Mouse (Mus musculus) intestine, embryonic 14.5 days (tissue): ENCODE data around the gene Epha3. TPM values are rescaled to one million over a fixed set of nuclear protein-coding genes. Genes with fewer than 3 reads are reported as not detected.

Source experiments
- ATAC-seq: fragments of 200-750 bp; cut with Nextera tagmentation; replicated peaks from 2 replicates; pipeline ENCODE4 v1.8.0; 2017; ENCODE audit warnings: low read depth, moderate number of reproducible peaks, moderate TSS enrichment, moderate library complexity; ENCODE audit not compliant: low FRiP score, low TSS enrichment
- DNase-seq: peaks from one replicate; pipeline ENCODE4 v3.0.0-alpha.2; 2018; ENCODE audit warnings: low spot score
- H3K27ac ChIP-seq: fragments of 300-500 bp; sonication (generic); 2 replicates; pipeline ENCODE4 v1.5.1; 2014; ENCODE audit warnings: low read depth, mild to moderate bottlenecking, control low read depth
- H3K27me3 ChIP-seq: fragments of 300-500 bp; sonication (generic); replicated peaks from 2 replicates; pipeline ENCODE4 v1.6.1; 2014; ENCODE audit warnings: low read length, control low read depth; ENCODE audit not compliant: control insufficient read depth, insufficient read depth
- H3K36me3 ChIP-seq: fragments of 300-500 bp; sonication (generic); 2 replicates; pipeline ENCODE4 v1.6.1; 2014; ENCODE audit warnings: low read length, control low read depth; ENCODE audit not compliant: control insufficient read depth, insufficient read depth
- H3K4me1 ChIP-seq: fragments of 300-500 bp; sonication (generic); replicated peaks from 2 replicates; pipeline ENCODE4 v1.6.1; 2014; ENCODE audit warnings: low read length, control low read depth, mixed read lengths; ENCODE audit not compliant: control insufficient read depth, insufficient read depth
- H3K4me2 ChIP-seq: fragments of 300-500 bp; sonication (generic); 2 replicates; pipeline ENCODE4 v1.6.1; 2014; ENCODE audit warnings: low read length
- H3K4me3 ChIP-seq: fragments of 300-500 bp; sonication (generic); 2 replicates; pipeline ENCODE4 v1.5.1; 2014; ENCODE audit warnings: low read depth, low read length, control low read depth, mixed read lengths
- H3K9ac ChIP-seq: fragments of 300-500 bp; sonication (generic); 2 replicates; pipeline ENCODE4 v1.6.1; 2014; ENCODE audit warnings: mild to moderate bottlenecking, low read length
- H3K9me3 ChIP-seq: fragments of 300-500 bp; sonication (generic); 2 replicates; pipeline ENCODE4 v1.6.1; 2016; ENCODE audit warnings: low read length, control low read depth; ENCODE audit not compliant: control insufficient read depth
- WGBS: fragments of 180-500 bp; shearing (Covaris S2); extraction: QIAGEN DNeasy Blood & Tissue Kit; methylation state at CpG from one replicate; pipeline ENCODE4 v1.1.7; 2014; 5-methylcytosine and 5-hydroxymethylcytosine counted together
- polyA plus RNA-seq: library from polyadenylated mRNA; unstranded; fragments of >200 nt; fragmentation: Nextera tagmentation; extraction: Ambion mirVana; gene quantifications from 2 replicates; pipeline ENCODE4 v1.2.1, GENCODE M21; 2014

The Epha3 gene
- polyA plus RNA-seq, 1 experiment from 2014 or later, result 12.6 TPM

- H3K36me3 ChIP-seq, result no peaks in the 10 kb centered on the region
- WGBS, result 82% methylated on average over 1 of the region's 1 CpGs
- no peak overlapping the region for H3K27ac ChIP-seq
- ATAC-seq (no peak), DNase-seq (no peak)
- H3K9ac ChIP-seq, result no peak overlapping the region
- H3K4me1 ChIP-seq, result no peaks in the 10 kb centered on the region
- H3K9me3 ChIP-seq, result no peaks in the 10 kb centered on the region
- no peak overlapping the region for H3K4me2 ChIP-seq
- H3K4me3 ChIP-seq, result no peak overlapping the region
- no peaks in the 10 kb centered on the region for H3K27me3 ChIP-seq
Observed at GRCm38 (mm10) chr16:63719235-63719634, 144.7 kb downstream of the Epha3 start.

DNA sequence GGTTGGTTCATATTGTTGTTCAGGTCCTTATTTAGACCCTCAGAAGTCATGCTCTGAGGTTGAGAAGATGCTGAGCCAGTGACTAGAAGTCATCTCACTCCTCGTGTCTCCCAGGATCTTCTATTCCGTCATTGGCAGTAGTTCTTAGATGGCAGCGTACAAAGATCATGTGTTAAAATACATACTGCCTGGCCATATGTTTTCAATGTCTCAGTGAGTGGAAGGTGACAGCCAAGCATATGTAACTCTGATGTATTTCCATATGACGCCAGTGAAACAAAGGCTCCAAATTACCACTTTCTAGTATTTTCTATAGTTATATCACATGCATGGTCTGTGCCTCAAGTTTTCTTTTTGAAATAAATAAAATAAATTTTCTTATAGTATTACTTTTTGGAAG lies 146.7 kb downstream of the Epha3 start:
- Histone ChIP-seq H3K27ac (no peak overlapping the region), H3K27me3 (no peaks in the 10 kb centered on the region), H3K4me1 (no peaks in the 10 kb centered on the region), H3K9ac (no peak overlapping the region), H3K36me3 (no peaks in the 10 kb centered on the region), H3K4me3 (no peak overlapping the region), H3K9me3 (no peaks in the 10 kb centered on the region), H3K4me2 (no peak overlapping the region)
- WGBS, result 96% methylated on average over 4 of the region's 4 CpGs
- no peak for DNase-seq
- ATAC-seq, result no peak

DNA sequence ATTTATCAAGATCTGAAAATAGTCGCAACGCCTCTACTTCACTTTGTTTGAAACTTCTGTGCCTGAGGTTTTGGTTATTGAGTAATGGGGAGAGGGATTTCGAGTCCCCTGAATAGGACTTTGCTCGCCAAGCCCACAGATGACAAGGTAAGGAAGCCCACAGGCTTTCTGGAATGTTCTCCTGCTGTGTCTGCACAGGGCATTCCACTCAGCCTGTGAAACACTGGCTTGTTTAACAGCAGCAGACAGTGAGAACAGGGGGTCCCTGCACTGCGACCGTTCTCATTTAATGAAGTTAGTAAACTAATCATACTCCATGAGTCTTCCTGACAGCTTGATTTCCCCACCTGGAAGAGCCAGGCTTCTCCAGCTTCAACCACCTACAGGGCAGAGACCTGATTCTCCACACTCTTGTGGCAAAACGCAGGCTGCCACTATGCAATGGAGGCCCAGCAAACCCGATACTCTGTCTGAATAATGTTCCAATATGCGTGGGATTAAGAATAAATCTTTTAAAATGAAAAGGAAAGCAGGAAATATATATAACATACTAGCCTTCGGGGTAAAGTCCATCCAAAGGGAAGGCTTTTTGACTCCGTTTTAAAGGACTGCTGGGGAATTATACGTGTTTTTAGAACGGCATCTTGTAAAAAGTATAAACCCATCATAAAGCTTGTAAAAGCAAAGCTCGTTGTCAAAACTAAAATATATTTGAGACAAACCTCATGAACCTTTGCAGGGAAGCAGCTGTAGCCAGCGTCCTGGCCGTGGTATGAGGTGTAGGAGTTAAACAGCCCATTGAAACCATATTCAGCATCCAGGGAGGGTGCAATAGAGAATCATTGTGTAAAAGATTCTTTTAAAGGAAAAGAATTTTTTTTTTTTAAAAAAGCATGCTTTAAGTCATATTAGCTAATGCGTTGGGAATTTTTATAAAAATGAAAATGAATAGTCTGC lies 156.8 kb downstream of the Epha3 start:
- H3K4me3 ChIP-seq, result no peak overlapping the region
- WGBS, result 63% methylated on average over 17 of the region's 17 CpGs
- no peak overlapping the region for H3K4me2 ChIP-seq
- H3K9ac ChIP-seq, result no peak overlapping the region
- no peaks in the 10 kb centered on the region for H3K9me3 ChIP-seq
- no peak overlapping the region for H3K27ac ChIP-seq
- no peaks in the 10 kb centered on the region for H3K36me3 ChIP-seq
- H3K27me3 ChIP-seq, result no peaks in the 10 kb centered on the region
- ATAC-seq (no peak), DNase-seq (no peak)
- H3K4me1 ChIP-seq, result no peaks in the 10 kb centered on the region

- Histone ChIP-seq H3K9ac (no peak overlapping the region), H3K9me3 (no peaks in the 10 kb centered on the region), H3K27ac (no peak overlapping the region), H3K4me2 (no peak overlapping the region), H3K4me3 (no peak overlapping the region), H3K4me1 (no peaks in the 10 kb centered on the region), H3K36me3 (no peaks in the 10 kb centered on the region), H3K27me3 (no peaks in the 10 kb centered on the region)
- no peak for ATAC-seq
- DNase-seq, result no peak
- 51% methylated on average over 3 of the region's 3 CpGs for WGBS
Observed at GRCm38 (mm10) chr16:63689371-63689770, 174.6 kb downstream of the Epha3 start.

DNA sequence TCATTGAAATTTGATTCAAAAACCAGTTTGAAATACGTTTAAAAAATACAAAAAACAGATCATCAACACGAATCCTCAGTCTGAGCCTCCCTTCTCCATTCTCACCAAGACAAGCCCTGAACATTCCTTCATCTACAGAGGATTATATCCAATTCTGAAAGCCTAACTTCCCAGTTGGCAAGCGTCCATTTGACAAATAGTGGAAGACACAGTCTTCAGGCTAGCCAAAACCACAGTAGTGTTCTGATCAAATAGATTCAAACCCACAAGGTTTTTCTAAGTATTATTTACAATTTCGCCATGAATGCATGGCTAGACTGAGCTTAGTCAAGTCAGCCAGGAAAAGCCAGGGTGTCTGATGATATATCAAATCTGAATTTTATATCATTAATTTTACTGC lies 179.8 kb downstream of the Epha3 start:
- no peaks in the 10 kb centered on the region for H3K9me3 ChIP-seq
- no peaks in the 10 kb centered on the region for H3K4me1 ChIP-seq
- H3K4me2 ChIP-seq, result no peak overlapping the region
- DNase-seq, result no peak
- no peaks in the 10 kb centered on the region for H3K27me3 ChIP-seq
- 81% methylated on average over 4 of the region's 4 CpGs for WGBS
- H3K27ac ChIP-seq, result no peak overlapping the region
- H3K36me3 ChIP-seq, result no peaks in the 10 kb centered on the region
- H3K9ac ChIP-seq, result no peak overlapping the region
- no peak for ATAC-seq
- no peak overlapping the region for H3K4me3 ChIP-seq

GRCm38 (mm10) chr16:63674426-63674825 lies 189.5 kb downstream of the Epha3 start:
- Histone ChIP-seq H3K36me3 (no peaks in the 10 kb centered on the region), H3K9me3 (no peaks in the 10 kb centered on the region), H3K9ac (no peak overlapping the region), H3K4me1 (no peaks in the 10 kb centered on the region), H3K4me2 (no peak overlapping the region), H3K27ac (no peak overlapping the region), H3K27me3 (no peaks in the 10 kb centered on the region), H3K4me3 (no peak overlapping the region)
- WGBS, result 49% methylated on average over 1 of the region's 1 CpGs
- no peak for ATAC-seq
- DNase-seq, result no peak

- no peak overlapping the region for H3K9ac ChIP-seq
- H3K27me3 ChIP-seq, result no peaks in the 10 kb centered on the region
- 88% methylated on average over 9 of the region's 9 CpGs for WGBS
- no peaks in the 10 kb centered on the region for H3K36me3 ChIP-seq
- ATAC-seq (no peak), DNase-seq (no peak)
- H3K27ac ChIP-seq, result no peak overlapping the region
- H3K4me3 ChIP-seq, result no peak overlapping the region
- H3K4me1 ChIP-seq, result no peaks in the 10 kb centered on the region
- no peak overlapping the region for H3K4me2 ChIP-seq
- H3K9me3 ChIP-seq, result no peaks in the 10 kb centered on the region
Observed at GRCm38 (mm10) chr16:63673236-63673840, 190.6 kb downstream of the Epha3 start.

DNA sequence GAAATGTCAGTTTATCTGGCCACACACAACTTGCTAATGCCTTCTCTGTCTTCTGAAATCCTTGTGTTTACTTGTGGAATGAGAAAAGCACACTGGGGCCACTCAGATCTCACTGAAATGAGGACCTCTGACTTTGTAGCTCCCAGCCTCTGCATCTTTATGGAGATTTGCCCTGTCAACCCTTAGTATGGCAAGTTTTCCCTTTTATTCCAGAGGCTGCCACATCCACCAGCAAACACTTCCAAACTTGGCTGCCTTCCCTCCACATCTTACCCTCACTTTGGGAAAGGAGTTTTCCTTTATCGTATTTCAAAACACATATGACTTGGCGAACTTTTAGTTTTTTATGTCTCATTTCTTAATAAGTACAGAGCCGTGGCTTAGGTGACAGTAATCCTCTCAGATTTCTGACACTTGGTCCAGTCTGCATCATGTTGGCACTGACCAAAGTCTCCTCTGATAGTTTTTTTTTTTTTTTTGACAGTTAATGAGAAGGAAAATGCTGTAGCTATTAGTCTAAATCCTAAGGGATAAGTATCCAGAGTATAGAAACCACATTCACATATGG lies 198.0 kb downstream of the Epha3 start:
- no peaks in the 10 kb centered on the region for H3K4me1 ChIP-seq
- H3K27ac ChIP-seq, result no peak overlapping the region
- WGBS, result 85% methylated on average over 3 of the region's 3 CpGs
- no peaks in the 10 kb centered on the region for H3K27me3 ChIP-seq
- no peak overlapping the region for H3K4me2 ChIP-seq
- no peak overlapping the region for H3K9ac ChIP-seq
- no peak for DNase-seq
- ATAC-seq, result no peak
- no peaks in the 10 kb centered on the region for H3K9me3 ChIP-seq
- H3K4me3 ChIP-seq, result no peak overlapping the region
- H3K36me3 ChIP-seq, result no peaks in the 10 kb centered on the region
